Mouse (Mus musculus): ENCODE results near the gene Pam16.

DNA sequence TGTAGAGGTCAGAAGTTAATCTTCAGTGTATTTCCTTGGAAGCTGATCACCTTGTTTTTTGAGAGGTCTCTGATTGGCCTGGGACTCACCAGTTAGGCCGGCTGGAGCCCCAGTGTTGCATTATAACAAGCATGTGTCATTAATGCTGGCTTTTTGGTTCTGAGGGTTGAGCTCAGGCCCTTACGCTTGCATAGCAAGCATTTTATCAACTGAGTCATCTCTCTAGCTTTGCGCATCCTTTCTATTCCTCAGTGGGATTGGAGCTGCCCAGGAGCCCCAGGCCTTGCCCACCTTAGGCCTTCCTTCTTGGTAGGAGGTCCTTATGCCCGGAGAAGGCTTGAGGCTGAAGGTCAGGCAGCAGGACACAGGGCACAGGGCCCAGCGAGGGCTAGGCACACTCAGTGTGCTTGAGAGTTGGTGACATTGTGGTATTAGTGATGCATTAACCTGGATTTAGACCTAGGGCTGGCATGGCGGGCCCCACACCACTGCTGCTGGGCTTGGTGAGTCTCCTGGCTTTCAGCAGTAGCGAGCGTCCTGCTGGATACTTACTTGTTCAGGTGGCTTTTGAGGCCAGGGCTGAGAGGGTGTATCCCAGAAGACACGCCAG, 24.0 kb downstream of the Pam16 start:
- no peak for TF ChIP-seq POLR2A (IDR thresholded peaks at IDR 0.05; ENCODE audit: low read depth, low read length)
- no peak for TF ChIP-seq CTCF (IDR thresholded peaks at IDR 0.05; ENCODE audit: extremely low read depth, insufficient read depth, insufficient read length, insufficient replicate concordance)

All from spleen, adult 2 months (tissue).